Mouse (Mus musculus) CD4-positive, CD25-positive, alpha-beta regulatory T cell, adult 4 months (primary cell): ENCODE data around the gene Tctn3. TPM values are rescaled to one million over a fixed set of nuclear protein-coding genes. Genes with fewer than 3 reads are reported as not detected.
A peak's percentile ranks its signal among the peaks of the same experiment; 100 is the strongest.
"Not testable (repeated sequence)": the region's sequence is repeated elsewhere in the genome, so short reads cannot be mapped to it uniquely, and the experiment has no call there.

Source experiments
- ATAC-seq: one replicate; pipeline ENCODE4 v1.8.0; 2017
- polyA plus RNA-seq, 2 experiments: library from polyadenylated mRNA; unstranded; fragments of 100-300 nt; shearing (Covaris generic); gene quantifications; one replicate each; pipeline ENCODE4 v1.2.1; 2017

Tctn3 gene
- polyA plus RNA-seq, 2 experiments from 2014 or later: 8.5 to 13.1 TPM

DNA sequence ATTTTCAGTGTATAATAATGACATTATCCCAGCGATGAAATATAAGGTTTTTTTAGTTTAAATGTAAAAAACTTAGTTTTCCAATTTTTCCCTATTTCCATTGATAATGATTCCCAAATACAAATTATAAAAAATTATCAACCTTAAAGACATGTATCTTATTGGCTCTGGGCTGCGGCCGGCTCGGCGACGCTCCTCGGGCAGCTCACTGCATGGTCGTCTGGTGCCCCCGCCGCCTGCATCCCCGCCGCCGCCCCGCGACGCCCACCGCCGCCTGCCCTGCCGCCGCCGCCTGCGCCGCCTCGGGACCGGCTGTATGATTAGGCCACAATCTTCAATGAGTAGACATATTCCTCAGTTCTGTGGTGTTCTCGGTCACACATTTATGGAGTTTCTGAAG, 9.6 kb upstream of the Tctn3 start:
- peak; percentile 43 for ATAC-seq

DNA sequence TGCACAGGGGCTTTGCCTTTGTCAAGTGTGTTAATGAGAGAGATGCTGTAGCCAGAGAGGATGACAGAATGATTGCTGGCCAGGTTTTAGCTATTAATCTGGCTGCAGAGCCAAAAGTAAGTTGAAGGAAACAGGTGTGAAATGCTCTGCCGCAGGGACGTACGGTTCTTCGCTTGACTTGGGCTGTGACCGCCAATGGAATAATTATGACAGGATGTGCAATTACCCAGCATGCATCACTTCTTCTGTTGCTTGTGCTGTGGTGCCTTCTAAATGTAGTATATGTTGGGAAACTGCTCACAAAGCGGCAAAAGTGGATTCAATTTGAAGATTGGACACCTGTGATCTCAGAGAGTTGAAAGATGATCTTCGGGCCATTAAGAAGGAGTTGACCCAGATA, 4.0 kb upstream of the Tctn3 start:
- peak; percentile 54 for ATAC-seq

DNA sequence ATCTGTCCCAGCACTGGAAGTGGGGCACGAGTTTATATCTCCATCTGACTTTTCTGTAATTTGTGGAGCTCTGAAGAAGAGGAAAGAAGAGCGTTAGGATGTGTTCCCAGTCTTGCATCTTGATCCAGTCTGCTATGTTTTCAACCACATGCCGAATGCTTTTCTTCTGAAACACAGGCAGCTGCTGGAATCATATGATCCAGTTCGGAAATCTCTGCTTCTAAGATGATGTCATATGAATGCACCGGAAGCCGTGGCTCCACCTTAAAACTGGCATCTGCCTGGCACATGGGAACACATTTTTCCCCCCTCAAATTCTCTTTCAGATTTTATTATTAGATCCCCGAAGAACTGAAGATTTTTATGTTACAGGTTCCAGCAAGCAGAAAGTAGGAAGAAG, 2.8 kb upstream of the Tctn3 start:
- no peak for ATAC-seq

DNA sequence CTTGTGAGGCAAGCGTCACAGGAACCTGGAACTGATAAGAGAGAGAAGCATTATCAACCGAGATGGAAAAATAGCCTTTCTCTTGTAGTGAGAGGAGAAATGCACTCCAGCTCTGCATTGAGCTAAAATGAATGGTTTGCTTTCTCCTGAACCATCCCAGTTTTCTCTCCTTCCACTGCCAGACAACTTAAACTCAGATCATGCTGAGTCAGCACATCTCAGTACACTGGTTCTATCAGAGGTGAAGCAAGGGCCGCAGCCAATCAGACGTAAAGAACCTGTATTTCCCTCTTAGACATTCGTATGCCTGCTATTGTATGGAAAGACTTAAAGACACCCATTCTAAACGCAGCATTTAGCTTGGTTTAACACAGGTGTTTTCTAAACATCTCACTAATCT, 4.4 kb downstream of the Tctn3 start:
- ATAC-seq: no peak

DNA sequence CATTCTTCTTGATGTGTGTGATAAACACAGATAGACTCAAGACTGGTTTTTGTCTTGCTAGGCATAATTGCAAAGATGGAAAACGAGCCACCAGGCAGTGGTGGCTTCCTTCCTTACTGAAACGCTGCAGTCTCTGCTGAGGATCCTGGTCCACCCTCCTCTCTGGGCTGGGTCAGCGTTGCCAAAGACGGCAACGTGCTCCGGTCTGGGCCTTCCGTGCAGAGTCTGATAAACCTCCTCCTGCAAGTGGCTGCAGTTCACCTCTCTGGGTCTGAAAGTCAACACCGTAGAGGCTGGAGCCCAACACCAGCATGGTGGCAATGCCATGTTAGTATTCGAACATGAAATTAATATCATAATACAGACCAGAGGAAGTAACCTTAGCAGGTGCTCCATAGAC, 6.8 kb downstream of the Tctn3 start:
- ATAC-seq: no peak

DNA sequence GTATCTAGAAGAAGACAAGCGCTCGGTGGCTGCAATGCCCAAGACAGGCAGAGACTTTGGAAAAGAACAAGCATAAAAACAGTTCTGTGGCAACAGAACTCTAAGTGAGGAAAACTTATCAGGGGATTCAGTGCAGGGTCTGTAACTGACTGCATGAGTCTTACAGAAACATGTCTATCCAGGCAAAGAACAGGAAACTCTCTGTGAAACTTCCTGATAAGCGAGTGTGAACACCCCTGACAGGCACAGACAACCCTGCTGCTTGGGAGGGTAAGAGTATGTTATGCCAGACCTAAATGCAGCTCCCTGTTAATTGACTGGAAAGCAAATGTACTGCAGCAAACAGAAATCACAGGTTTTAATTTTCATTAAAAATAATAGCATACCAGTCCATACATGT, 10.2 kb downstream of the Tctn3 start:
- no peak for ATAC-seq

DNA sequence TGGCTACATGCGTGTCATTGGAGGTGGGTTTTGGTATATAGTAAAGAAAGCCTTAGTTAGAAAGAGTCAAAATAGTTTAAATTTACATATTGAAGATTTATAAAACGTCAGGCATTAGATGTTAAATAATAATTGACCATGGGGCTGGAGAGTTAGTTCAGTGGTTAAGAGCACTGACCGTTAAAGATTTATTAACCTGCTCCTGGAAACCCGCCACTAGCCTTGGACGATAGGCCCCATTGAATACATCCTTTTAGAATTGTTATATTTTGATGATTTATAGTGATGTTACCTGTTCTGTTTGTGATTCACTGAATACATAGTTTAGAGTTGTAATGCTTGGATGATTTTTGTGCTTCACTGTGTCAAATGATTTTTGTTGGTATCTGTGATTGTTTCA, 11.2 kb downstream of the Tctn3 start:
- not testable (repeated sequence) for ATAC-seq

DNA sequence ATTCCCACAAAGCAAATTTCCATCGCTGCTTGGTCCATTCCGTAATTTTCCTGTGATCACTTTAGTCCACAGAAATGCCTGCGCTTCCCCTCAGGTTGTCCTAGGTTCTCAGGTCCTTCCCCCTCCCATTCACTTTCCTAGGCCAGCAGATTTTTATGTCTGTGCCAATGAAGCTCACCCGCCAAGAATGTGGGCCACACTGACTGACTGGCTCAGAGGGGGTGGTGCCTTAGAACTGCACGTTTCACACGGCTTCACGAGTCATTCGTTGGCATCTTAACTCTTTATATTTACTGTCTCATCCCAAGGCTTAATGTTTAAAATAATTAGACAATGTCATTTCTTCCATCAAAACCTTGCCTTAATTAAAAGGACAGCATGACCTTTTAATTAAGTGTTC, 16.2 kb downstream of the Tctn3 start:
- ATAC-seq: no peak

DNA sequence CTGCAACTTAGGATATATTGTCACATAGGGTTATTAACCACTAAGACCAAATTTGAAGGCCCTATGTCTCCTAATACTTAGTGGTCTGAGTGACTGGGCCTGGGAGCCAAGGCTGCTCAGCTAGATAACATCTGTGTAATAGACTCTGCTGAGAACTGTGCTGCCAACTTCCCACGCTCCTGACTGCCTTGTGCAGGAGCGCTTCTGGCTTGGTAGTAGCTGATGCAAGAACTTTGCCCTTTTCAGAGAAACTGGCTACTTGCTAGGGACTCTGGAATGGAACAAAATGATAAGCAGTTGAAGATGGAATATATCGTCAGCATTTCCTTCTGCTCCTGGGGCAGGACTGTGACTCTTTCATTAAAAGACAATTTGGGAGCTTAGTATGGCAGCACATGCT, 16.8 kb downstream of the Tctn3 start:
- no peak for ATAC-seq

DNA sequence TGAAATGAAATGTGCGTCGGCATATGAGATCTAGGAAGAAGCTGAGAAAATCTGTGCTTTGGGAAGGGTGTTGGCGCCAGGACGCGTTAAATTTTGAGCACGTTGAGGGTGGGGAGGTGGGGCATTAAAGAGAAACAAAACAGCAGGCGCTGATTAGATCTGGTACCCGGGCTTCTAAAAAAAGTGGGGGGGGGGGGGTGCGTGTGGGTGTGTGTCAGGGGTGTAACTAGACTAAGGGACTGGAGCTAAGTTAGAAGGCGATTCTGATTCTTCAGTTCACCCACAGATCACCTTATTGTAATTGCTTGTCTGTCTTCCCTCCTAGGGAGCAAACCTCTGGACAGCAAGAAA, 22.5 kb downstream of the Tctn3 start:
- ATAC-seq: peak; percentile 19

DNA sequence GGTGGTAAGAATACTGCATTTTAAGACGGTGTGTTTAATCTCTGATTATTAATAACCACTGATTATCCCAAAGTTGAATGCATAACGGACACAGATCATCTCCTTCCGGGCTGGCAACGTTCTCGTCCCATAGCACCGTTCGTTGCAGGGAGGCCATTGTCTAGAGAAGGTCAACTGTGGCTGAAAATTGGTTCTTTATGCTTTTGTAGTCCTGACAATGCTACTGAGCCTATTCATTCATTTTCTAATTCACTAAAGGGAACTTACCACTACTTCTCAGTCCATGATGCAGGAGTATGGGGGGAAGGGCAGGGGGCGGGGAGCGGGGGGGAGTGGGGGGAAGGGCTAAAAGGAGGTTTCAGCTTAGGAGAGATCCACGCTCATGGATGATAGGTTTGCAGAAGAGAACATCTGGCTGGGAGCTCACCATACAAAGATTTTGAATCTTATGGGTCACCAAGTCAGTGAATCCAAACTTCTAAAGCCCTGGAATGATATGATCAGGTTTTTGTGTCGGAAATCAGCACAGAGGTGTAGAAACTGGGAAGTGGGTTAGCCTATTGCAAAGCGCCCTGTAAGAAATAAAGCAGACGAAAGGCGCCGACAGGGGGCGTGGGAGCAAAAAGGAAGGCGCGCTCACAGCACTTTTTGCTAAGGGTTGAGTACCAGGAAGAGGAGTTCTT, 23.0 kb downstream of the Tctn3 start:
- ATAC-seq: peak; percentile 72

DNA sequence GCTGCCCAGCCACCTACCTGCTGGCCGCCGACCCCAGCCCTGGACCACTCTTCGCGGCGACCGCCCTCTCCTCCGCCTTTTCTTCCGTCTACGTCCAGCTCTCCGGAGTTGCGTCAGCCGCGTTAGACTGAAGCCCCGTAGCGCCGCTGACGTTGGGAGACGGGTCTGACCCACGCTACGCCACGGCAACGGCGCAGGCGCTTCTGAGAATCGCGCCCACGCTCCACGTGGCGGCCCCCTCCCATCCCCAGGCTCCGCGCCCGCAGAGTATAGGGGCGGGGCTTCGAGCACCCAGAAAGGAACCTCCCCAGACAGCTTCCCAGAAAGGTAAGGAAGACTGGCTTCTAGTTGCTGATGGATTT, 23.8 kb downstream of the Tctn3 start, which contains the start of gene Aldh18a1:
Gene Aldh18a1, minus strand, starts transcription at position 171 of the 362 bp plus-strand sequence.
- ATAC-seq: peak; percentile 92

DNA sequence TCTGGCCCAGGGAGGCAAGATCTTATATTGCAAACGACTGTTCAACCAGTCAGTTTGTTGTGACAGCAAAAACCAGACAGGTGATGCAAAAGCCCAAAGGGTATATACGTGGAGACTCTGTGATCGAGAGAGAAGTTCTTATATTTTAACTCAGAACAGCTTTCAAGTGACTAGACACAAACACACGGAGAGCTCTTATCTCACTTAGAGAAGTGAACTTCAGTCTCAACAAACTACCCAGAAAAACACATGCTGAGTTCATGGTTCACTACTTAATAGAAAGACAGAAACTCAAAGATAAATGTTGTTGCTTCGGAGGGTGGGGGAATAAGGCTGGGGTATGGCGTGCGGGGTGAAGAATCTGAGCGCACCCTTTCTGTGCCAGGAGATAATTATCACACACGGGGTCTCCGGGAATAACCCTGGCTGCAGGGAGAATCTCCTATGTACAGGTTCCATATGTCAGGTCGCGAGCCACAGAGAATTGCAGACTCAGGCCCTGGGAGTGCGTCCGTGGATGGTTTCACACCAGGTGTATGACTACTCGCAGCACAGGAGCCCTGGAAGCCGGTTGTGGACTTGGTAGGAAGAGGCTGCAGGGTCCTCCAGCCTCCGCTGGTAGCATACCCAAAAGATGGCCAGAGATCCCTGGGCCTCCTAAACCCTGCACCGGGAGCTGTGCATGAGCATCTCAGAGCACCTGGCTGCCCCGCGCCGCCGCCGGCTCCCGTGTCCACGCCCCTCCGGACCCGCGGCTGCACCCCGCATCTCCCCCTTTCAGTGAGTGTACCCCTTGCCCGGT, 24.3 kb downstream of the Tctn3 start:
- peak; percentile 24 for ATAC-seq

DNA sequence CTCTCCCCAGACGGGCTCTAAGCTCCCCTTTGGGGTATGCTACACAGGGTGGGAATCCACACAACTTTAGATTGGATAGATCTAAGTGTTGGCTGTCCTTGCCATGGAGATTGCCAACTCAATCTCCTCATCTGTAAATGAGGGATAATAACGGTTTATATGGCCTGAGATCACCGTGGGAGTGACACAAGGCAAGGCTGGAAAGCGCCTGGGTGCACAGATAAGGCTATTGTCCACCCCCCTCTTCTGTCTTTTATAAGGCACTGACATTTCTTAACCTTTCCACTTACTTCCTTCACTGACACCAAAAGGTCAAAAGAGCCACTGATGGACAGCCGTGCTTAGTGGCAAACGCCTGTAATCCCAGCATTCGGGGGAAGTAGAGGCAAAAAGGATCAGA, 25.1 kb downstream of the Tctn3 start:
- no peak for ATAC-seq

DNA sequence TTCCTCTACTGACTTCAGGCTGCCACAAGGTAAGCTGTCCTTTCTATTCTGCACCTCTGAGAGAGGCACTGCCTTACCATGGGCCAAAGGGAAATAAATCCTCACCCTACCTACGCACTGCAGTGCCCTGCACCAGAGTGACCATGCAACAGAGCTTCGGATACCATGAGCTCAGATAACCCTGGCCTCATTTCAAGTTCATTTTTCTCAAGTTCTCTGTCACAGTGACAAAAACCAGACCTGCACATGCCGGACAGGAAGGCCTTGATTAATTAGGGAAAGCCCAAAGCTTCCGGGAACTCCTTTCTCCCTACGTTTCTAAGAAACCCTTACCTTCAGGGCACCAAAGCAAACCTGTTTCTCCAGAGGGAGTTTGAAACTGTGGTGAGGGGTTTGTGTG, 30.4 kb downstream of the Tctn3 start:
- ATAC-seq: no peak

DNA sequence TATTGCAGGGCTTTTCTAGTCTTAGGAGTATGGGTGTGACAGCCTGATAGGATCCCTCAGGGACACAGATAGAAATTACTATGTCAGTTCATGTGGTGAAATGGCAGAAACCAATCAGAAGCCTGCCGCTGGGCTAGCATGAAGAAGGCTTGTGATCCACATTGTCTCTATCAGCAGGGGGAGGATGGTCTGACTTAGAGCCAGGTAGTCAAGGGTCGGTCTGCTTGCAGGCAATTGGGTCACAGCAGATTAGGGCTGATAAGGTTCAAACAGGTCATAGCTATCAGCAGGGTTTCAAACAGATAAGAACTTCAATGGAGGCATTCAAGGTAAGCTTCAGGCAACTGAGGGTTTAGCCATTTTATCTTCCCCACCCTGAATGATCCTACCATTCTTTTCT, 31.1 kb downstream of the Tctn3 start:
- ATAC-seq: no peak

DNA sequence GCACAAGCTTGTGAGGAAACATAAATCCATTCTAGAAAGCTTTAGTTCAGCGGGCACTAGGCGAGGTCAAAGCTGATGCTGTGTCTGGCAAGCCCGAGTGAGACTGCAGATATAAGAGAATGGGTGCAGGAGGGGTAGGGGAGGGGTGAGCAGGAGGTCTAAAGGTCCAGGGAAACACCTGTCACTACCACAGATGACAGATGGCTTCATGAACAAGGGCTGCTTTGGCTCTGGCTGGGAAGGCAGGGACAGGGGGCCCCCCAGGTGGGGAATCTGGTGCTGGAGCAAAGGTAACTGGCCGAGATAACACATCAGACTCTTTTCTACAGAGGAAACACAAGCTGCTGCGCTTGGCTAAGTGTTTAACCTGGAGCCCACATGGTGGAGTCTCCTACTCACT, 36.6 kb downstream of the Tctn3 start:
- ATAC-seq: no peak

DNA sequence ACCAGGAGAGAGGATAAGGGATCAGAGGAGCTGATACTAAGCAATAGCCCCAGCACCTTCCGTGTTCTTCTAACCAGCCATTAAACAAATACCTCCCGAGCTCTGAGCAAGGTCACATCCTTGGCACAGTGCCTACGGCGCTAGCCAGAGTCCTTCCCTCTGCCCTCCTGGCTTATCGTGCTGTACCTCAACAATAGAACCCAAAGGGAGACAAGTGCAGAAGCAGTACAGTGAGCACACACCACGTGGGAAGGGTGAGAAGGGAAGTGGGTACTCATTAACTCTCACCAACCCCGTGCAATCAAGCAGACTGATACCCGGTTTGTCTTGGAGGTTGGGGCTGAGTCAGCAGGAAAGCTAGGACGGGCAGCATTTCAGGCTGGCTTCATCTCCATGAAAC, 41.3 kb downstream of the Tctn3 start:
- ATAC-seq: no peak

DNA sequence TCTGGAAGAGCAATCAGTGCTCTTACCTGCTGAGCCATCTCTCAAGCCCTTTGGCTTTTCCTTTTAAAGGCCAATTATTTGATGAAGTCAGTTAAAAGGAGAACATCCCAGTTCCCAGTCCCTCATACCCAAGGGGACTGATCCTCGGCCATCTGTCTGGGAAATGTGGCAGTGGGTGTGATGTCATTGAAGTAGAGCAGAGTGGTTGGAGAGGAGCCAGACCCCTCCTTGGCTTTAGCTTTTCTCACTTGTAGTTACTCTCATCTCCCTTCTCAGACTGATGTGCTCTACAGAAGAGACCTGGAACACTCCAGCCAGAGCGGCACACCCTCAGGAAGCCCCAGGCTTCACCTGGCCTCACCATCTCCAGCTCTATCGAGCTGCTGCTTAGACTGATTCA, 44.4 kb downstream of the Tctn3 start:
- ATAC-seq: no peak

DNA sequence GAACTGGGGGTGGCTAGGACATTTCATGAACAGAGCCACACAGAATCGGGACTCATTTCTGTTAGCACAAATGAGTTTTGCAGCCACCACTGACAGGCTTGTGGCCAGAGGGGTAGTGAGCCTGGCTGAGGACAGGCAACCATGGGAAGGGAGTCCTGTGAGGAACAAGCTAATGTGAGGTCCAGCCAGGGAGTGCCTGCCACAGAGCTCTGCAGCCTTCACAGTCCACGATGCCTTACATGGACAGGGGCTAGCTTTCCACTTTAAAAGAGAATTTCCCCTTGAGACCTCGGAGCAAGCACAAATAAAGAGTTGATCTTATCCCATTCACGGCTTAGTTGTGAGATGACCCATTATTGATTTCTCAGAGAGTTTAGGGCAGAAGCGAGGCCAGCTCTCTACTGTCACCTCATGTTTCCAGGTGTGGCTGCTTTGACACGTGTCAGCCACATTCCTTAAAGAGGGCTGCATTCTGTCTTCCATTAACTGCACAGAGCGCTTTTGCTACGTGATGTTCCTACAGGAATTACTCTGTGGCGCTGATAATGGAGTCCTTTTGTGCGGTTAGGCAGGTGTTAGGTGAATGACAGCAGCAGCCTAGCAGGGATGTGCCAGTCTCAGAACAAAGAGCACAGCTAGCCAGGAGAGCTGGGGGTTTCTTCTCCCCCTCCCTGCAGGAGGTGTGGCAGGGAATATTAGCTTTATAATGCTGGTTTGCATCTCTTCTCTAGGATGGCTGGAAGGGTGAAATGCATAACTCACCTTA, 48.0 kb downstream of the Tctn3 start:
- ATAC-seq: no peak

DNA sequence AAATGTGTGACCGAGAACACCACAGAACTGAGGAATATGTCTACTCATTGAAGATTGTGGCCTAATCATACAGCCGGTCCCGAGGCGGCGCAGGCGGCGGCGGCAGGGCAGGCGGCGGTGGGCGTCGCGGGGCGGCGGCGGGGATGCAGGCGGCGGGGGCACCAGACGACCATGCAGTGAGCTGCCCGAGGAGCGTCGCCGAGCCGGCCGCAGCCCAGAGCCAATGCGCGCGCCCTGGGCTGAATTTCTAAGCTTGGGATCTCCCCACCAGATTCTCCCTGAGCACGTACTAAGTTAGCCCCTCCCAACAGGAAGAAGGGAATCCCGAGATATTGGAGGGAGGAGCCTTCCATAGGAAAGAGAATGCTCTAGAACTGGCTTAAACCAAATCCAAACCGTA, 50.5 kb downstream of the Tctn3 start:
- ATAC-seq: peak; percentile 61

DNA sequence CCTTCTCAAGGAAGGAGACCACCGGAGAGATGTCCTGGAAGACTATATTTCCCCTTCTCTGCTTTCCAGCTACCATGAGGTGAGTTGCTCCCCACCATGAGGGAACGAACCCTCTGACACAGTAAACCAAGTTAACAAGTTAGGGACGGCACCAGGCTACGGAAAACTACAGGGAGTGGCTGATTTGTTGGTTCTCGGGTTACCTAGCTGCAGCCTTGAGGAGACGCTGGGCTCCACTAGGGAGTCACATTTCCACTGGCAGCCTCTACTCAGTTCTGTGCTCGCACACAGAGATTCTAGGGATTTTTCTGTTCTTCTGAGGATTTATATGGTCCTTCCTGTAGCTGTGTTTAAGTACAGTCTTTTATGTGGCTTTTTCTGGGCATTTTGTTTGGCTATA, 56.0 kb downstream of the Tctn3 start:
- no peak for ATAC-seq

DNA sequence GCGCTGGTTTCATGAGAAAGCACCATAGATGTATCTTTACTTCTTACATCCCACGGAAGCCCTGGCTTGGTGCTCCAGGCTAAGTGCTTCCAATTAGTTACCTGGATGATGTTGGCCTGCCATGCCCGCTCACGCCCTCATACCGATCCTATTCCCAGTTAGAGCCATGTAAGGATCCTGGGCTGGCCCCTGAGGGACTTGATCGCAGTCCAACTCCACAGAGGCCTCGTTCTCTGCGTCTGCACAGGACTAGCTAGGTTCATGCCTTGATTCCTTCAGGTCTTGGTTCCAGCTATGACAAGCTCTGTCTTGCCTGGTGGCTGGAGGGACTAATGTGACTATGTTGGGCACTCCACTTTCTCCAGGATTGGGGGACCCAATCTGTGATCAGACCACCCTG, 56.9 kb downstream of the Tctn3 start:
- ATAC-seq: no peak

DNA sequence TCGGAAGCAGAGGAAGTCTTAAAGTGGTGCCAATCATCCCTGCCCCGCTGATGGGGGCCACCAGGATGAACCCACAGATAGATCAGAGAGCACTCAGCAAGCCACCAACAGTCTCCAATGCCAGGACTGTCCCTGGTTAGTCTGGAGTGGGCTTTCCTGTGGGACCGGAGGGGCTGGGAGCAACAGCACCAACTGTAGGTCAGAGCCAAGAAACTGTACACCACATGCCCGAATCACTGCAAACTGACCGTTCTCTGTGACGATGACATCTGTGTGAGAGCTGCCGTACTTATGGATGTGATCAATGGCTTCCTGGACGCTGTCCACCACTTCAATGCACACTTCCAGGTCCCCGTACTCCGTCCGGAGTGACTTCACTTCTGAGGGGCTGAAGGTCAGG, 57.7 kb downstream of the Tctn3 start:
- no peak for ATAC-seq
